Mouse (Mus musculus): ENCODE measurements around the gene Sash3.

DNA sequence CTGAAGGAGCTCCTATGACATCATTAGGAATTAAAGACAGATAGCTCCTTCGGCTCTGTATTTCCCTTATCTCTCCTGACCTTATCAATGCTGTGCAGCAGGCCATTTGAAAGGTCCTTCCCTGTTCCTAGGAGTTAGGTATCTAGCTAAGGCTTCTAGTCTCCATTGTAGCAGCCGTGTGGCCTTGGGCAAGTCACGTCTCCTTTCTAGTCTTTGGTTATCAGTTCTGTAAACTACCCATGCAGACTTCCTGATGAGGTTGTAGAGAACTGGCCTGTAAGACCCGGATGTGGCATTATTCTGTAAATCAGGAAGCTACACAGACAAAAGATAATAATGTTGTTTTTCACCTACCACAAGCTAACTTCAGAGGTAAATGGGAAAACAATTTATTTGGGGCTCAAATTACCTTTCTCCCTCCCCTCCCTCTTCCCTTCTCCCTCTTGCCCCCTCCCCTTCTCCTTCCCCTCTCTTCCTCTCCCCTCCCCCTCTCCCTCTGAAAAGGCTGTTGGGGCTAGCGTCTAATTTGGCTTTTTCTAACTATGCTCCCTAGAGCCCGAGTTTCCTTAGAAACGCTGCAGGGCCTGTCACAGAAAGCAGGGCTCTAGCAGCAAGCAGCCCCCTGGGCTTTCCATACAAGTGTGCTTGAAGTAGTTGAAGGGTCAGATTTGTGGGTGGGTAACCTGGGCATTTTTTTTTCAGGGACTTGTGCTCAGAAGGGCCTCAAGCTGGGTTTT is 7.5 kb upstream of the Sash3 start:
- TF ChIP-seq CTCF (IDR thresholded peaks at IDR 0.05; ENCODE audit: control insufficient read depth, insufficient read depth, insufficient read length) (no peak), CEBPB (IDR thresholded peaks at IDR 0.05; ENCODE audit: low read depth) (no peak)

Measured in C2C12 (cell line).